9 mouse cellular contexts compared by ENCODE assay signal in genomic region chr12:55600503-55600994, GRCm38 (mm10). TPM values are rescaled to one million over a fixed set of nuclear protein-coding genes. Genes with fewer than 3 reads are reported as not detected.
DNase-seq lines count a peak whose midpoint lies in the region; ATAC-seq and TF ChIP-seq lines count a peak whose summit lies in the region.
"Had no signal": no experiment of that assay in that cellular context is flagged by ENCODE, and none has a peak within 500 bp of the region (broad histone marks: within the 10 kb centered on the region; RNA-seq: fewer than 3 reads in every experiment).

No protein-coding gene starts in this region.

- no peak for TF ChIP-seq EP300 in ES-Bruce4 (IDR thresholded peaks at IDR 0.05; ENCODE audit: insufficient read depth, low read depth, low read length)

- H3K36me3 ChIP-seq in ES-Bruce4 (ENCODE audit: control insufficient read depth, insufficient read depth, low read length, poor library complexity, severe bottlenecking) = no peaks in the 10 kb centered on the region
- H3K36me3 ChIP-seq in forebrain, postnatal 0 days (ENCODE audit: insufficient read depth) = peaks cover 5% of the 10 kb centered on the region
- no peaks in the 10 kb centered on the region for H3K36me3 ChIP-seq in liver, embryonic 15.5 days (replicated peaks)

- peak overlapping the region; percentile 92 for H3K4me2 ChIP-seq in forebrain, postnatal 0 days (ENCODE audit: low read depth)
- H3K4me2 ChIP-seq in liver, embryonic 15.5 days = peak overlapping the region; percentile 69

- H3K9ac ChIP-seq in ES-Bruce4 (ENCODE audit: low read depth, poor library complexity, severe bottlenecking) = no peak overlapping the region
- no peak overlapping the region for H3K9ac ChIP-seq in forebrain, postnatal 0 days
- H3K9ac ChIP-seq in liver, embryonic 15.5 days = no peak overlapping the region

- H3K4me3 ChIP-seq in ES-Bruce4 (ENCODE audit: low read depth, low read length) = peak overlapping the region; percentile 35
- peak overlapping the region; percentile 47 for H3K4me3 ChIP-seq in forebrain, postnatal 0 days (ENCODE audit: low read depth, low read length)
- peak overlapping the region; percentile 17; the same call in 1 of the 2 replicates for H3K4me3 ChIP-seq in liver, embryonic 15.5 days (replicated peaks)

- TF ChIP-seq POLR2A in ES-Bruce4 (IDR thresholded peaks at IDR 0.05; ENCODE audit: insufficient read depth, low read length) = no peak

- 8% methylated on average over 42 of the region's 42 CpGs for WGBS in forebrain, postnatal 0 days
- 4% methylated on average over 42 of the region's 42 CpGs for WGBS in liver, embryonic 15.5 days (ENCODE audit: insufficient replicate concordance)

- H3K9me3 ChIP-seq in ES-Bruce4 (replicated peaks; ENCODE audit: control insufficient read depth, insufficient read depth, low read length, poor library complexity, severe bottlenecking) = no peaks in the 10 kb centered on the region
- H3K9me3 ChIP-seq in forebrain, postnatal 0 days (ENCODE audit: low read length) = no peaks in the 10 kb centered on the region
- no peaks in the 10 kb centered on the region for H3K9me3 ChIP-seq in liver, embryonic 15.5 days (replicated peaks)

- H3K4me1 ChIP-seq in ES-Bruce4 (ENCODE audit: control insufficient read depth, insufficient read depth, low read length) = no peaks in the 10 kb centered on the region
- peaks cover 10% of the 10 kb centered on the region; the same call in 1 of the 2 replicates for H3K4me1 ChIP-seq in forebrain, postnatal 0 days (ENCODE audit: insufficient read depth)
- peaks cover 22% of the 10 kb centered on the region for H3K4me1 ChIP-seq in liver, embryonic 15.5 days (replicated peaks)

- peak; percentile 88 for DNase-seq in heart, adult 11 months
- no peak for DNase-seq in heart, adult 18-20 months
- DNase-seq in forebrain, postnatal 0 days = peak; percentile 18
- no peak for DNase-seq in ovary, postnatal 10 days (ENCODE audit: low spot score)
- DNase-seq in gastrocnemius, postnatal 10 days = no peak
- no peak for DNase-seq in kidney, postnatal 25 days

- H3K27ac ChIP-seq in ES-Bruce4 (ENCODE audit: insufficient read depth, low read length) = no peak overlapping the region
- no peak overlapping the region for H3K27ac ChIP-seq in forebrain, postnatal 0 days (ENCODE audit: low read depth, low read length)
- no peak overlapping the region for H3K27ac ChIP-seq in liver, embryonic 15.5 days (replicated peaks)
- H3K27ac ChIP-seq: left cerebral cortex, adult 2 months had no signal

- TF ChIP-seq CTCF in ES-Bruce4 (IDR thresholded peaks at IDR 0.05; ENCODE audit: low read depth, low read length) = no peak
- no peak for TF ChIP-seq CTCF in forebrain, postnatal 0 days (IDR thresholded peaks at IDR 0.05; ENCODE audit: low read depth)

- ATAC-seq in forebrain, postnatal 0 days = 0 out of 2 replicates have a peak, but pooled peaks have one; percentile 1
- no peak for ATAC-seq in liver, embryonic 15.5 days (ENCODE audit: insufficient read depth)

- peaks cover 15% of the 10 kb centered on the region for H3K27me3 ChIP-seq in ES-Bruce4 (ENCODE audit: control insufficient read depth, insufficient read depth, low read length, poor library complexity, severe bottlenecking)
- H3K27me3 ChIP-seq in forebrain, postnatal 0 days (ENCODE audit: insufficient read depth, low read length) = peaks cover 35% of the 10 kb centered on the region
- peaks cover 65% of the 10 kb centered on the region for H3K27me3 ChIP-seq in liver, embryonic 15.5 days

RNA-seq across cellular contexts. Expression of gene Insm2, which starts 1.3 kb away (rescaled TPM):
- total RNA-seq in heart, adult 18-20 months (2021) = not detected
- not detected in 2 replicates for polyA plus RNA-seq in ES-Bruce4 (2011; ENCODE audit: insufficient read depth, insufficient read length, low read depth, missing spikeins)
- total RNA-seq in forebrain, postnatal 0 days (2014; rRNA removed) = 0.85 and 3.7 TPM in 2 replicates
- 0.83 and 1.2 TPM in 2 replicates for polyA plus RNA-seq in forebrain, postnatal 0 days (2015; fragmentation: Nextera tagmentation; extraction: Ambion mirVana)
- not detected in 2 replicates for polyA plus RNA-seq in liver, embryonic 15.5 days (2015; fragmentation: Nextera tagmentation; extraction: Ambion mirVana)
- not detected for total RNA-seq in gastrocnemius, postnatal 10 days (2021)

RNA-seq across cellular contexts. Expression of gene Aldoart2, which starts 35.5 kb away (rescaled TPM):
- total RNA-seq in heart, adult 18-20 months (2021) = not detected
- polyA plus RNA-seq in ES-Bruce4 (2011; ENCODE audit: insufficient read depth, insufficient read length, low read depth, missing spikeins) = 0.40 TPM in 1 of 2 replicates, not detected in the other
- not detected in 2 replicates for total RNA-seq in forebrain, postnatal 0 days (2014; rRNA removed)
- polyA plus RNA-seq in forebrain, postnatal 0 days (2015; fragmentation: Nextera tagmentation; extraction: Ambion mirVana) = 0.09 and 0.30 TPM in 2 replicates
- not detected in 2 replicates for polyA plus RNA-seq in liver, embryonic 15.5 days (2015; fragmentation: Nextera tagmentation; extraction: Ambion mirVana)
- not detected for total RNA-seq in gastrocnemius, postnatal 10 days (2021)
- total RNA-seq: left cerebral cortex, adult 2 months had no signal

Comparison
In these comparisons a context has a peak if more than half of its experiments do, and no peak if none do; other contexts are left out.
1. DNase-seq: peak in heart, adult 11 months (single experiment) and forebrain, postnatal 0 days (single experiment); none in heart, adult 18-20 months (0 of 2), ovary, postnatal 10 days (single experiment), gastrocnemius, postnatal 10 days (single experiment) and kidney, postnatal 25 days (0 of 2).
2. Peak in every context shown above with its lines, with median percentiles within 50 percentile points of each other: H3K4me3 ChIP-seq.